ENCODE assay signal across 17 mouse cellular contexts in genomic region chr11:74672901-74673513, GRCm38 (mm10). TPM values are rescaled to one million over a fixed set of nuclear protein-coding genes. Genes with fewer than 3 reads are reported as not detected.
DNase-seq lines count a peak whose midpoint lies in the region; ATAC-seq and TF ChIP-seq lines count a peak whose summit lies in the region.
"Had no signal": no experiment of that assay in that cellular context is flagged by ENCODE, and none has a peak within 500 bp of the region (broad histone marks: within the 10 kb centered on the region; RNA-seq: fewer than 3 reads in every experiment).

No protein-coding gene starts in this region.

- no peak for TF ChIP-seq EP300 in heart, postnatal 0 days (IDR thresholded peaks at IDR 0.05; ENCODE audit: low read depth)
- TF ChIP-seq EP300 in lung, postnatal 0 days (IDR thresholded peaks at IDR 0.05): no peak

- no peak overlapping the region for H3K4me2 ChIP-seq in heart, postnatal 0 days (ENCODE audit: low read depth, low read length)
- H3K4me2 ChIP-seq in lung, postnatal 0 days (replicated peaks; ENCODE audit: low read depth, low read length): no peak overlapping the region
- H3K4me2 ChIP-seq: lung, embryonic 14.5 days had no signal

- H3K27me3 ChIP-seq in heart, postnatal 0 days (ENCODE audit: control insufficient read depth, insufficient read depth, low read length): no peaks in the 10 kb centered on the region
- H3K27me3 ChIP-seq in lung, postnatal 0 days (replicated peaks; ENCODE audit: insufficient read depth, low read length): no peaks in the 10 kb centered on the region
- H3K27me3 ChIP-seq: Patski had no signal

- H3K9ac ChIP-seq in heart, postnatal 0 days (replicated peaks; ENCODE audit: low read depth, low read length): no peak overlapping the region
- no peak overlapping the region for H3K9ac ChIP-seq in lung, postnatal 0 days (replicated peaks; ENCODE audit: low read depth)
- H3K9ac ChIP-seq: lung, embryonic 14.5 days had no signal

- H3K36me3 ChIP-seq in heart, postnatal 0 days (replicated peaks; ENCODE audit: control insufficient read depth, insufficient read depth, low read length): peaks cover 61% of the 10 kb centered on the region
- peaks cover 16% of the 10 kb centered on the region; the same call in 1 of the 2 replicates for H3K36me3 ChIP-seq in lung, postnatal 0 days (ENCODE audit: insufficient read depth, low read length)

- H3K4me3 ChIP-seq in heart, postnatal 0 days (ENCODE audit: low read depth, low read length): no peak overlapping the region
- no peak overlapping the region for H3K4me3 ChIP-seq in lung, postnatal 0 days (ENCODE audit: low read depth, low read length)
- H3K4me3 ChIP-seq: hindbrain, embryonic 10.5 days; layer of hippocampus, adult 2 months had no signal

- no peaks in the 10 kb centered on the region for H3K9me3 ChIP-seq in heart, postnatal 0 days (replicated peaks; ENCODE audit: control insufficient read depth, low read length)
- H3K9me3 ChIP-seq in lung, postnatal 0 days (ENCODE audit: low read length): no peaks in the 10 kb centered on the region
- H3K9me3 ChIP-seq: hindbrain, embryonic 10.5 days had no signal

- intact Hi-C loops in left cerebral cortex, postnatal 14 days (cut with DNase I): loop anchor here (10.0 kb wide), 1 partner anchor 102 kb away; the partner anchor contains the start of gene Mettl16

- ATAC-seq in heart, postnatal 0 days (ENCODE audit: insufficient read depth, low read depth): peak; percentile 27; the same call in 1 of the 2 replicates
- ATAC-seq in lung, postnatal 0 days: peak; percentile 25; the same call in 1 of the 2 replicates
- ATAC-seq in erythroblast, adult 5-6 weeks (replicated peaks; ENCODE audit: low FRiP score, poor library complexity, severe bottlenecking): peak; percentile 5; the same call in 1 of the 2 replicates
- ATAC-seq: CD4-positive, CD25-positive, alpha-beta regulatory T cell, adult 4 months; intestine, embryonic 16.5 days; Patski had no signal

- H3K27ac ChIP-seq in heart, postnatal 0 days (ENCODE audit: low read depth): no peak overlapping the region
- H3K27ac ChIP-seq in lung, postnatal 0 days (ENCODE audit: low read length): no peak overlapping the region
- H3K27ac ChIP-seq: hindbrain, embryonic 10.5 days; layer of hippocampus, adult 2 months had no signal

- no peak for TF ChIP-seq CTCF in heart, postnatal 0 days (IDR thresholded peaks at IDR 0.05; ENCODE audit: low read depth)
- no peak for TF ChIP-seq CTCF in lung, postnatal 0 days (IDR thresholded peaks at IDR 0.05)

- H3K4me1 ChIP-seq in heart, postnatal 0 days (ENCODE audit: control insufficient read depth, insufficient read depth): no peaks in the 10 kb centered on the region
- H3K4me1 ChIP-seq in lung, postnatal 0 days (ENCODE audit: insufficient read depth, low read depth, low read length): no peaks in the 10 kb centered on the region
- H3K4me1 ChIP-seq: hindbrain, embryonic 10.5 days had no signal

- DNase-seq in heart, postnatal 0 days (ENCODE audit: low spot score): no peak
- DNase-seq in heart, adult 8-10 months (ENCODE audit: low spot score): no peak
- DNase-seq in lung, postnatal 0 days (ENCODE audit: low spot score): no peak
- DNase-seq in lung, postnatal 10 days: no peak
- DNase-seq in naive thymus-derived CD4-positive, alpha-beta T cell, adult 2 months (ENCODE audit: low read depth): peak; percentile 24
- no peak for DNase-seq in left cerebral cortex, postnatal 14 days (ENCODE audit: low spot score in 2 of 2)
- DNase-seq in layer of hippocampus, postnatal 36 days: no peak
- DNase-seq: cerebellum, adult 18-20 months; lung, embryonic 14.5 days; thymus, adult 18-20 months had no signal

- 64% methylated on average over 6 of the region's 6 CpGs for WGBS in heart, postnatal 0 days
- 68% methylated on average over 6 of the region's 6 CpGs for WGBS in lung, postnatal 0 days

RNA-seq across cellular contexts. Expression of gene Cluh, which starts 23.7 kb away (rescaled TPM):
- 241 and 291 TPM in 2 replicates for total RNA-seq in heart, postnatal 0 days (2014; rRNA removed; ENCODE audit: low replicate concordance)
- polyA plus RNA-seq in heart, postnatal 0 days (2015; fragmentation: Nextera tagmentation; extraction: Ambion mirVana): 52.7 and 61.4 TPM in 2 replicates
- 100 to 1,000 TPM; 210 to 221 (median 215) TPM for total RNA-seq in heart, adult 8-10 months (2022)
- polyA plus RNA-seq in lung, postnatal 0 days (2015; fragmentation: Nextera tagmentation; extraction: Ambion mirVana): 8.2 and 9.2 TPM in 2 replicates
- 7.3 and 8.2 TPM in 2 replicates for total RNA-seq in erythroblast, adult 5-6 weeks (2015; ENCODE audit: low replicate concordance)
- total RNA-seq in erythroblast, adult 5-6 weeks (2017; ENCODE audit: low replicate concordance): 4.1 and 4.5 TPM in 2 replicates
- total RNA-seq in left cerebral cortex, postnatal 14 days (2021): 10 to 100 TPM; 61.5 to 62.1 TPM
- 10 to 100 TPM; 66.9 to 70.0 TPM for total RNA-seq in layer of hippocampus, postnatal 36 days (2021)

RNA-seq across cellular contexts. Expression of gene Pafah1b1, which starts 51.5 kb away (rescaled TPM):
- total RNA-seq in heart, postnatal 0 days (2014; rRNA removed; ENCODE audit: low replicate concordance): 78.4 and 94.3 TPM in 2 replicates
- polyA plus RNA-seq in heart, postnatal 0 days (2015; fragmentation: Nextera tagmentation; extraction: Ambion mirVana): 62.9 and 69.4 TPM in 2 replicates
- 100 to 1,000 TPM; 183 to 223 (median 209) TPM for total RNA-seq in heart, adult 8-10 months (2022)
- polyA plus RNA-seq in lung, postnatal 0 days (2015; fragmentation: Nextera tagmentation; extraction: Ambion mirVana): 49.1 and 60.8 TPM in 2 replicates
- total RNA-seq in erythroblast, adult 5-6 weeks (2015; ENCODE audit: low replicate concordance): 67.9 and 70.7 TPM in 2 replicates
- 95.6 and 112 TPM in 2 replicates for total RNA-seq in erythroblast, adult 5-6 weeks (2017; ENCODE audit: low replicate concordance)
- 100 to 1,000 TPM; 441 to 446 TPM for total RNA-seq in left cerebral cortex, postnatal 14 days (2021)
- total RNA-seq in layer of hippocampus, postnatal 36 days (2021): 100 to 1,000 TPM; 398 to 402 TPM

RNA-seq across cellular contexts. Expression of gene Ccdc92b, which starts 53.6 kb away (rescaled TPM):
- total RNA-seq in heart, postnatal 0 days (2014; rRNA removed; ENCODE audit: low replicate concordance): 0.08 TPM in 1 of 2 replicates, not detected in the other
- polyA plus RNA-seq in heart, postnatal 0 days (2015; fragmentation: Nextera tagmentation; extraction: Ambion mirVana): 0.49 and 0.63 TPM in 2 replicates
- under 1 TPM; 0.09 to 0.47 (median 0.21) TPM for total RNA-seq in heart, adult 8-10 months (2022)
- polyA plus RNA-seq in lung, postnatal 0 days (2015; fragmentation: Nextera tagmentation; extraction: Ambion mirVana): 0.69 and 0.85 TPM in 2 replicates
- 91.3 and 114 TPM in 2 replicates for total RNA-seq in erythroblast, adult 5-6 weeks (2015; ENCODE audit: low replicate concordance)
- total RNA-seq in erythroblast, adult 5-6 weeks (2017; ENCODE audit: low replicate concordance): 89.9 and 92.6 TPM in 2 replicates
- total RNA-seq in left cerebral cortex, postnatal 14 days (2021): 10 to 100 TPM; 23.1 to 23.4 TPM
- total RNA-seq in layer of hippocampus, postnatal 36 days (2021): 10 to 100 TPM; 21.9 to 22.1 TPM
- total RNA-seq: granulocyte monocyte progenitor cell, adult 5-6 weeks had no signal
- polyA plus RNA-seq: CD4-positive, CD25-positive, alpha-beta regulatory T cell, adult 4 months had no signal

Comparison
In these comparisons a context has a peak if more than half of its experiments do, and no peak if none do; other contexts are left out.
1. RNA of gene Cluh, which starts 23.7 kb away (total RNA-seq): 241 to 291 TPM in heart, postnatal 0 days, 210 to 221 TPM in heart, adult 8-10 months, 66.9 to 70.0 TPM in layer of hippocampus, postnatal 36 days and 61.5 to 62.1 TPM in left cerebral cortex, postnatal 14 days; 4.1 to 8.2 TPM in erythroblast, adult 5-6 weeks; every median in the first group is over 4 times any median in the second.
2. RNA of gene Ccdc92b, which starts 53.6 kb away (total RNA-seq): 89.9 to 114 TPM in erythroblast, adult 5-6 weeks, 23.1 to 23.4 TPM in left cerebral cortex, postnatal 14 days and 21.9 to 22.1 TPM in layer of hippocampus, postnatal 36 days; 0.09 to 0.47 TPM in heart, adult 8-10 months and 0.08 TPM in heart, postnatal 0 days; every median in the first group is over 10 times any median in the second.
3. Peak in every context shown above with its lines, with median percentiles within 50 percentile points of each other: ATAC-seq.